In the genomic region with DNA sequence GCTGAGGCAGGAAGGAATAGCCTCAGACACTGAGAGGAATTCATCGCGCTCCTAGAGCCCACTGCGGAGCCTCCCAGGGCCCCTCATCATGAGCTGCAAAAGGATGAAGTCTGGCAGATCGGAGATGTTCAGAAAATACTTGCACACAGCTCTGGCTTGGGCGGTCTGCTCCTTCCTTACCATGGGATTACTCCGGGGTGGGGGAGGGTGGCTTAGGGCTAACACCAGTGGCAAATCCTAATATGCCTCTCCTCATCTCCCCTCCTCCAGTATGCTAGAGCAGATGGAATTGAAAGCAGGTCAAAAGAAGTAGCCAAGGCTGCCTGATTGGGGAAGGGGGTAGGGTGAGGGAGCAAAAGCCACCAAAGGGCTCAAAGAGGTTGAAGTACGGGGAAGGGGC, we compare ENCODE assay signal across 10 mouse cellular contexts. TPM values are rescaled to one million over a fixed set of nuclear protein-coding genes. Genes with fewer than 3 reads are reported as not detected.
A peak's percentile ranks its signal among the peaks of the same experiment; 100 is the strongest.
DNase-seq lines count a peak whose midpoint lies in the region; ATAC-seq lines count a peak whose summit lies in the region.
"Had no signal": no experiment of that assay in that cellular context is flagged by ENCODE, and none has a peak within 500 bp of the region (broad histone marks: within the 10 kb centered on the region; RNA-seq: fewer than 3 reads in every experiment).

No protein-coding gene starts in this region.

- H3K27ac ChIP-seq in heart, embryonic 15.5 days: no peak overlapping the region; the same call in 1 of the 2 replicates
- H3K27ac ChIP-seq in embryonic facial prominence, embryonic 12.5 days: no peak overlapping the region
- no peak overlapping the region for H3K27ac ChIP-seq in limb, embryonic 12.5 days

- H3K27me3 ChIP-seq in heart, embryonic 15.5 days: peaks cover 8% of the 10 kb centered on the region; the same call in 1 of the 2 replicates
- peaks cover 5% of the 10 kb centered on the region for H3K27me3 ChIP-seq in embryonic facial prominence, embryonic 12.5 days
- H3K27me3 ChIP-seq in limb, embryonic 12.5 days: peaks cover 41% of the 10 kb centered on the region

- H3K36me3 ChIP-seq in heart, embryonic 15.5 days: no peaks in the 10 kb centered on the region
- no peaks in the 10 kb centered on the region for H3K36me3 ChIP-seq in embryonic facial prominence, embryonic 12.5 days
- no peaks in the 10 kb centered on the region for H3K36me3 ChIP-seq in limb, embryonic 12.5 days
- H3K36me3 ChIP-seq: G1E had no signal

- no peaks in the 10 kb centered on the region for H3K4me1 ChIP-seq in heart, embryonic 15.5 days (replicated peaks)
- no peaks in the 10 kb centered on the region for H3K4me1 ChIP-seq in embryonic facial prominence, embryonic 12.5 days
- H3K4me1 ChIP-seq in limb, embryonic 12.5 days (replicated peaks): no peaks in the 10 kb centered on the region

- peak overlapping the region; percentile 54 for H3K4me3 ChIP-seq in heart, embryonic 15.5 days
- peak overlapping the region; percentile 47 for H3K4me3 ChIP-seq in embryonic facial prominence, embryonic 12.5 days
- H3K4me3 ChIP-seq in limb, embryonic 12.5 days (replicated peaks): peak overlapping the region; percentile 47

- intact Hi-C loops in heart, postnatal 14 days (cut with DNase I): no loop called here

- peak overlapping the region; percentile 17; the same call in 1 of the 2 replicates for H3K9ac ChIP-seq in heart, embryonic 15.5 days
- peak overlapping the region; percentile 24; the same call in 1 of the 2 replicates for H3K9ac ChIP-seq in embryonic facial prominence, embryonic 12.5 days
- H3K9ac ChIP-seq in limb, embryonic 12.5 days (replicated peaks): no peak overlapping the region

- 32% methylated on average over 7 of the region's 7 CpGs for WGBS in heart, embryonic 15.5 days
- 19% methylated on average over 7 of the region's 7 CpGs for WGBS in embryonic facial prominence, embryonic 12.5 days
- 22% methylated on average over 7 of the region's 7 CpGs for WGBS in limb, embryonic 12.5 days

- no peaks in the 10 kb centered on the region for H3K9me3 ChIP-seq in heart, embryonic 15.5 days (replicated peaks)
- H3K9me3 ChIP-seq in embryonic facial prominence, embryonic 12.5 days: no peaks in the 10 kb centered on the region
- no peaks in the 10 kb centered on the region for H3K9me3 ChIP-seq in limb, embryonic 12.5 days
- H3K9me3 ChIP-seq: G1E had no signal

- ATAC-seq in heart, embryonic 15.5 days (replicated peaks; ENCODE audit: insufficient number of reproducible peaks, insufficient read depth, low FRiP score, low read depth): no peak
- no peak for ATAC-seq in embryonic facial prominence, embryonic 12.5 days (ENCODE audit: insufficient number of reproducible peaks, insufficient read depth, low FRiP score, low TSS enrichment)
- no peak for ATAC-seq in limb, embryonic 12.5 days (ENCODE audit: insufficient number of reproducible peaks, insufficient read depth, low FRiP score, low TSS enrichment, low read depth)

- DNase-seq in heart, postnatal 14 days: no peak
- peak; percentile 52 for DNase-seq in brain, adult 2 months (ENCODE audit: low read depth, low spot score)
- peak; percentile 43 for DNase-seq in testis, postnatal 10 days (ENCODE audit: low spot score)
- no peak for DNase-seq in ovary, postnatal 14 days (ENCODE audit: low spot score)
- no peak for DNase-seq in adrenal gland, adult 18-20 months (ENCODE audit: low spot score in 2 of 2)

- H3K4me2 ChIP-seq in heart, embryonic 15.5 days: peak overlapping the region; percentile 69
- H3K4me2 ChIP-seq in embryonic facial prominence, embryonic 12.5 days (replicated peaks): peak overlapping the region; percentile 55
- peak overlapping the region; percentile 59 for H3K4me2 ChIP-seq in limb, embryonic 12.5 days

RNA-seq across cellular contexts. Expression of a gene that starts 1.7 kb away (rescaled TPM):
- 18.5 and 19.9 TPM in 2 replicates for polyA plus RNA-seq in heart, embryonic 15.5 days (2015; fragmentation: Nextera tagmentation; extraction: Ambion mirVana)
- 10 to 100 TPM in 1 of 2 experiments, 1 to 10 TPM in 1; 9.2 to 11.9 TPM for total RNA-seq in heart, postnatal 14 days (2021)
- 16.2 and 17.7 TPM in 2 replicates for polyA plus RNA-seq in embryonic facial prominence, embryonic 12.5 days (2016; fragmentation: Nextera tagmentation; extraction: Ambion mirVana)
- 10.6 and 10.8 TPM in 2 replicates for polyA plus RNA-seq in limb, embryonic 12.5 days (2016; fragmentation: Nextera tagmentation; extraction: Ambion mirVana)
- 100 to 1,000 TPM; 284 to 319 TPM for total RNA-seq in adrenal gland, adult 18-20 months (2021)
- total RNA-seq: G1E; neutrophil, adult 5-6 weeks had no signal
- polyA plus RNA-seq: G1E had no signal

RNA-seq across cellular contexts. Expression of a gene that starts 11.1 kb away (rescaled TPM):
- polyA plus RNA-seq in heart, embryonic 15.5 days (2015; fragmentation: Nextera tagmentation; extraction: Ambion mirVana): 22.2 and 26.9 TPM in 2 replicates
- total RNA-seq in heart, postnatal 14 days (2021): 1 to 10 TPM; 1.2 to 1.5 TPM
- 24.8 and 26.5 TPM in 2 replicates for polyA plus RNA-seq in embryonic facial prominence, embryonic 12.5 days (2016; fragmentation: Nextera tagmentation; extraction: Ambion mirVana)
- polyA plus RNA-seq in limb, embryonic 12.5 days (2016; fragmentation: Nextera tagmentation; extraction: Ambion mirVana): 29.7 and 33.5 TPM in 2 replicates
- total RNA-seq in adrenal gland, adult 18-20 months (2021): 1 to 10 TPM; 1.7 to 2.2 TPM

RNA-seq across cellular contexts. Expression of a gene that starts 20.0 kb away (rescaled TPM):
- polyA plus RNA-seq in heart, embryonic 15.5 days (2015; fragmentation: Nextera tagmentation; extraction: Ambion mirVana): 37.5 and 39.3 TPM in 2 replicates
- 10 to 100 TPM; 37.4 to 55.0 TPM for total RNA-seq in heart, postnatal 14 days (2021)
- polyA plus RNA-seq in embryonic facial prominence, embryonic 12.5 days (2016; fragmentation: Nextera tagmentation; extraction: Ambion mirVana): 10.3 and 11.5 TPM in 2 replicates
- 10.5 and 11.2 TPM in 2 replicates for polyA plus RNA-seq in limb, embryonic 12.5 days (2016; fragmentation: Nextera tagmentation; extraction: Ambion mirVana)
- 10 to 100 TPM; 41.9 to 46.7 TPM for total RNA-seq in adrenal gland, adult 18-20 months (2021)

Comparison
In these comparisons a context has a peak if more than half of its experiments do, and no peak if none do; other contexts are left out.
1. DNase-seq: peak in brain, adult 2 months (single experiment) and testis, postnatal 10 days (single experiment); none in heart, postnatal 14 days (0 of 2), ovary, postnatal 14 days (single experiment) and adrenal gland, adult 18-20 months (0 of 2).
2. Peak in every context shown above with its lines, with median percentiles within 50 percentile points of each other: H3K4me2 ChIP-seq and H3K4me3 ChIP-seq.